23 mouse cellular contexts compared by ENCODE assay signal in genomic region chr15:26958980-26959379, GRCm38 (mm10).
"Had no signal": no experiment of that assay in that cellular context is flagged by ENCODE, and none has a peak within 500 bp of the region (broad histone marks: within the 10 kb centered on the region; RNA-seq: fewer than 3 reads in every experiment).

No protein-coding gene starts in this region.

- H3K27me3 ChIP-seq: embryonic facial prominence, embryonic 12.5 days; embryonic facial prominence, embryonic 13.5 days; embryonic facial prominence, embryonic 15.5 days; forebrain, embryonic 12.5 days; forebrain, embryonic 13.5 days; forebrain, embryonic 15.5 days had no signal

- ATAC-seq: forebrain, embryonic 13.5 days; forebrain, embryonic 14.5 days; forebrain, embryonic 15.5 days; forebrain, embryonic 16.5 days; forebrain, postnatal 0 days had no signal

- DNase-seq: cerebellum, adult 9-10 months; cerebellum, adult 9-11 months; cerebellum, postnatal 10 days; cerebellum, postnatal 14 days; cerebellum, postnatal 25 days; cerebellum, postnatal 36 days; embryo, embryonic 11 days; forebrain, postnatal 0 days; gastrocnemius, adult 2 months; gastrocnemius, postnatal 14 days; gastrocnemius, postnatal 25 days; gastrocnemius, postnatal 36 days; heart, adult 11 months; heart, adult 18-20 months; heart, adult 2 months had no signal
